Mouse (Mus musculus) T-helper 1 cell (primary cell): ENCODE measurements around the gene Col9a3.

ENCODE experiments used
- in situ Hi-C: fragments of 300-600 bp; cut with MboI, MseI; formaldehyde crosslinking; loops from one replicate; pipeline ENCODE4 v1.15.1; 2025; ENCODE audit warnings: high pct_unique_total_duplicates

Gene Col9a3

GRCm38 (mm10) chr2:180641576-180642554, 44.3 kb downstream of the Col9a3 start:
- in situ Hi-C loops: no loop called here

- in situ Hi-C loops: no loop called here
These were observed 45.1 kb downstream of the Col9a3 start, which contains the start of gene Tcfl5 for GRCm38 (mm10) chr2:180642555-180643260. Tcfl5 (minus strand) TSS chr2:180642708.

- in situ Hi-C loops: no loop called here
These were observed 46.0 kb downstream of the Col9a3 start for GRCm38 (mm10) chr2:180643626-180644025.

GRCm38 (mm10) chr2:180646841-180647240, 49.3 kb downstream of the Col9a3 start:
- in situ Hi-C loops: no loop called here

GRCm38 (mm10) chr2:180654666-180655065, 57.1 kb downstream of the Col9a3 start:
- in situ Hi-C loops: no loop called here

GRCm38 (mm10) chr2:180655150-180655549, 57.6 kb downstream of the Col9a3 start:
- in situ Hi-C loops: no loop called here

GRCm38 (mm10) chr2:180657394-180658013, 59.9 kb downstream of the Col9a3 start:
- in situ Hi-C loops: no loop called here

GRCm38 (mm10) chr2:180658381-180658780, 60.8 kb downstream of the Col9a3 start:
- in situ Hi-C loops: no loop called here

- in situ Hi-C loops: no loop called here
These were observed 62.0 kb downstream of the Col9a3 start for GRCm38 (mm10) chr2:180659353-180660150.

- in situ Hi-C loops: no loop called here
These were observed 62.9 kb downstream of the Col9a3 start for GRCm38 (mm10) chr2:180660521-180660920.

- in situ Hi-C loops: no loop called here
These were observed 64.4 kb downstream of the Col9a3 start for GRCm38 (mm10) chr2:180662008-180662407.
